In genomic region chrX:114903391-114903790, GRCm38 (mm10) we compare ENCODE assay signal across 32 mouse cellular contexts. TPM values are rescaled to one million over a fixed set of nuclear protein-coding genes. Genes with fewer than 3 reads are reported as not detected.
DNase-seq lines count a peak whose midpoint lies in the region; ATAC-seq and TF ChIP-seq lines count a peak whose summit lies in the region.
"Had no signal": no experiment of that assay in that cellular context is flagged by ENCODE, and none has a peak within 500 bp of the region (broad histone marks: within the 10 kb centered on the region; RNA-seq: fewer than 3 reads in every experiment).

No protein-coding gene starts in this region.

- TF ChIP-seq CTCF in ES-Bruce4 (IDR thresholded peaks at IDR 0.05; ENCODE audit: low read depth, low read length): no peak

- H3K27ac ChIP-seq in ES-Bruce4 (ENCODE audit: insufficient read depth, low read length): no peak overlapping the region
- no peak overlapping the region for H3K27ac ChIP-seq in intestine, embryonic 15.5 days

- H3K9ac ChIP-seq in ES-Bruce4 (ENCODE audit: low read depth, poor library complexity, severe bottlenecking): no peak overlapping the region
- no peak overlapping the region for H3K9ac ChIP-seq in intestine, embryonic 15.5 days

- no peaks in the 10 kb centered on the region for H3K27me3 ChIP-seq in ES-Bruce4 (ENCODE audit: control insufficient read depth, insufficient read depth, low read length, poor library complexity, severe bottlenecking)
- no peaks in the 10 kb centered on the region for H3K27me3 ChIP-seq in intestine, embryonic 15.5 days (replicated peaks)
- H3K27me3 ChIP-seq: CH12.LX had no signal

- TF ChIP-seq EP300 in ES-Bruce4 (IDR thresholded peaks at IDR 0.05; ENCODE audit: insufficient read depth, low read depth, low read length): 0 out of 2 replicates have a peak, but pooled peaks have one; percentile 13

- ATAC-seq in intestine, embryonic 15.5 days: no peak
- ATAC-seq: activated CD4-positive, CD25-positive, alpha-beta regulatory T cell, adult 4 months; CD4-positive, CD25-positive, alpha-beta regulatory T cell, adult 4 months; Patski had no signal

- TF ChIP-seq POLR2A in ES-Bruce4 (IDR thresholded peaks at IDR 0.05; ENCODE audit: insufficient read depth, low read length): no peak

- peak; percentile 64 for DNase-seq in ES-CJ7 (ENCODE audit: low read depth, low spot score)
- peak; percentile 89 for DNase-seq in R1 (ENCODE audit: low read depth, low spot score)
- peak; percentile 22 for DNase-seq in ZHBTc4 (ENCODE audit: low read depth, low spot score)
- DNase-seq in adrenal gland, postnatal 25 days: no peak
- DNase-seq in spleen, postnatal 4 days (ENCODE audit: low spot score in 2 of 2): no peak
- no peak for DNase-seq in spleen, adult 18-20 months
- DNase-seq: adrenal gland, adult 2 months; adrenal gland, adult 8-10 months; adrenal gland, postnatal 10 days; adrenal gland, postnatal 14 days; adrenal gland, postnatal 36 days; B cell, adult 2 months; cerebellum, adult 11 months; cerebellum, adult 11-12 months; cerebellum, adult 18-20 months; cerebellum, adult 2 months; cerebellum, adult 8-10 months; cerebellum, adult 9-10 months; cerebellum, adult 9-11 months had no signal

- H3K9me3 ChIP-seq in ES-Bruce4 (replicated peaks; ENCODE audit: control insufficient read depth, insufficient read depth, low read length, poor library complexity, severe bottlenecking): peaks cover 4% of the 10 kb centered on the region; the same call in 1 of the 2 replicates
- no peaks in the 10 kb centered on the region for H3K9me3 ChIP-seq in intestine, embryonic 15.5 days
- H3K9me3 ChIP-seq: G1E had no signal

- H3K4me3 ChIP-seq in ES-Bruce4 (ENCODE audit: low read depth, low read length): no peak overlapping the region
- no peak overlapping the region for H3K4me3 ChIP-seq in intestine, embryonic 15.5 days (replicated peaks)

- H3K36me3 ChIP-seq in ES-Bruce4 (ENCODE audit: control insufficient read depth, insufficient read depth, low read length, poor library complexity, severe bottlenecking): no peaks in the 10 kb centered on the region
- H3K36me3 ChIP-seq in intestine, embryonic 15.5 days: no peaks in the 10 kb centered on the region
- H3K36me3 ChIP-seq: G1E had no signal

- no peaks in the 10 kb centered on the region for H3K4me1 ChIP-seq in ES-Bruce4 (ENCODE audit: control insufficient read depth, insufficient read depth, low read length)
- no peaks in the 10 kb centered on the region for H3K4me1 ChIP-seq in intestine, embryonic 15.5 days (replicated peaks)

- H3K4me2 ChIP-seq in intestine, embryonic 15.5 days (replicated peaks): no peak overlapping the region

RNA-seq across cellular contexts. Expression of gene Ube2dnl1, which starts 1.4 kb away (rescaled TPM):
- polyA plus RNA-seq in ES-Bruce4 (2011; ENCODE audit: insufficient read depth, insufficient read length, low read depth, missing spikeins): 1.2 TPM in 1 of 2 replicates, not detected in the other
- not detected in 2 replicates for total RNA-seq in adrenal gland, postnatal 25 days (2021)
- polyA plus RNA-seq in intestine, embryonic 15.5 days (2015; fragmentation: Nextera tagmentation; extraction: Ambion mirVana): not detected in 2 replicates
- total RNA-seq: adrenal gland, adult 18-20 months; adrenal gland, adult 2 months; adrenal gland, adult 8-10 months; adrenal gland, postnatal 10 days; adrenal gland, postnatal 14 days; adrenal gland, postnatal 36 days; adrenal gland, postnatal 4 days; CH12.LX; G1E; MEL had no signal
- polyA plus RNA-seq: activated CD4-positive, CD25-positive, alpha-beta regulatory T cell, adult 4 months; adrenal gland, adult 2 months; brain, embryonic 14.5 days; C2C12; CD4-positive, CD25-positive, alpha-beta regulatory T cell, adult 4 months; cerebellum, adult 2 months; G1E; Patski had no signal

RNA-seq across cellular contexts. Expression of gene Ube2dnl2, which starts 4.0 kb away (rescaled TPM):
- not detected in 2 replicates for polyA plus RNA-seq in ES-Bruce4 (2011; ENCODE audit: insufficient read depth, insufficient read length, low read depth, missing spikeins)
- not detected in 2 replicates for total RNA-seq in adrenal gland, postnatal 25 days (2021)
- not detected in 2 replicates for polyA plus RNA-seq in intestine, embryonic 15.5 days (2015; fragmentation: Nextera tagmentation; extraction: Ambion mirVana)
- total RNA-seq: adrenal gland, adult 18-20 months; adrenal gland, adult 2 months; adrenal gland, adult 8-10 months; adrenal gland, postnatal 10 days; adrenal gland, postnatal 14 days; adrenal gland, postnatal 36 days; adrenal gland, postnatal 4 days; CH12.LX; ES-E14; G1E; MEL had no signal
- polyA plus RNA-seq: activated CD4-positive, CD25-positive, alpha-beta regulatory T cell, adult 4 months; adrenal gland, adult 2 months; brain, embryonic 14.5 days; C2C12; CD4-positive, CD25-positive, alpha-beta regulatory T cell, adult 4 months; cerebellum, adult 2 months; G1E; Patski had no signal

Comparison
In these comparisons a context has a peak if more than half of its experiments do, and no peak if none do; other contexts are left out.
1. DNase-seq: peak in ES-CJ7 (single experiment), R1 (single experiment) and ZHBTc4 (single experiment); none in adrenal gland, postnatal 25 days (single experiment), spleen, postnatal 4 days (0 of 2) and spleen, adult 18-20 months (0 of 2).